Mouse (Mus musculus): ENCODE results near the gene Gm26558. TPM values are rescaled to one million over a fixed set of nuclear protein-coding genes. Genes with fewer than 3 reads are reported as not detected.

Gene Gm26558
- polyA plus RNA-seq (2014; fragmentation: Nextera tagmentation; extraction: Ambion mirVana), result 3.9 and 4.4 TPM in 2 replicates

- H3K9me3 ChIP-seq (ENCODE audit: control insufficient read depth, low read length), result no peaks in the 10 kb centered on the region
- peaks cover 13% of the 10 kb centered on the region for H3K36me3 ChIP-seq (ENCODE audit: control insufficient read depth, insufficient read depth, low read length)
- peaks cover 7% of the 10 kb centered on the region; the same call in 1 of the 2 replicates for H3K27me3 ChIP-seq (ENCODE audit: control insufficient read depth, insufficient read depth, low read length)
- H3K4me3 ChIP-seq (ENCODE audit: control insufficient read depth in 1 of 2, insufficient read depth in 1 of 2, low read depth in 1 of 2, low read length in 2 of 2), result peak within 1 kb of the TSS; percentile 95 to 96
- peak within 1 kb of the TSS; percentile 89 for H3K4me2 ChIP-seq (ENCODE audit: low read length)
- peak within 1 kb of the TSS; percentile 99 for H3K9ac ChIP-seq (ENCODE audit: low read length)
- peak; percentile 69 for ATAC-seq (ENCODE audit: insufficient number of reproducible peaks, insufficient read depth, low FRiP score, low read depth)
- peaks cover 0 to 14% of the 10 kb centered on the region in 2 experiments; a peak in 2 of 4 replicates for H3K4me1 ChIP-seq (ENCODE audit: control insufficient read depth in 2 of 2, insufficient read depth in 2 of 2, low read length in 2 of 2)
- H3K27ac ChIP-seq (replicated peaks in 1 of 2; ENCODE audit: control insufficient read depth in 1 of 2, insufficient read depth in 1 of 2, low read depth in 2 of 2, low read length in 2 of 2), result peak within 1 kb of the TSS; percentile 87 to 97
- WGBS, result under 1% methylated on average over 50 of the region's 54 CpGs
Measured at GRCm38 (mm10) chr2:70661715-70662495, at the start of gene Gm26558. Gm26558 (minus strand) TSS chr2:70662108.

DNA sequence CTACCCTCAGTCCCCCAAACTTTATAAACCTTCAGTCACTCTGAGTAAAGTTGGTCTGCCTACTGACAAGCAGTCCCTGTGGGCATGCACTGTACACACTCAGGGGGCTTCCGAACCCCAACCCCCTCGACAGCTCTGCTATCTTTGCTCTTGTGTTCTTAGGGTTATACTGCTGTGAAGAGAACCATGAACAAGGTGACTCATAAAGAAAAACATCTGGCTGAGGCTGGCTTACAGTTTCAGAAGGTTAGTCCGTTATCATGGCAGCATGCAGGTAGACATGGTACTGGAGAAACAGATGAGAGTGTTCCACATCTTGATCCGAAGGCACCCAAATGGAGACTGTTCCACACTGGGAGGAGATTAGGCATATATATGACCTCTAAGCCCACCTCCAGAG, 49.0 kb upstream of the Gm26558 start:
- H3K9me3 ChIP-seq (ENCODE audit: control insufficient read depth, low read length), result no peaks in the 10 kb centered on the region
- ATAC-seq (ENCODE audit: insufficient number of reproducible peaks, insufficient read depth, low FRiP score, low read depth), result no peak
- no peaks in the 10 kb centered on the region for H3K27me3 ChIP-seq (ENCODE audit: control insufficient read depth, insufficient read depth, low read length)
- no peak overlapping the region for H3K9ac ChIP-seq (ENCODE audit: low read length)
- no peaks in the 10 kb centered on the region for H3K4me1 ChIP-seq (ENCODE audit: control insufficient read depth in 2 of 2, insufficient read depth in 2 of 2, low read length in 2 of 2)
- 89% methylated on average over 4 of the region's 4 CpGs for WGBS
- peaks cover 66% of the 10 kb centered on the region for H3K36me3 ChIP-seq (ENCODE audit: control insufficient read depth, insufficient read depth, low read length)
- H3K4me2 ChIP-seq (ENCODE audit: low read length), result no peak overlapping the region
- H3K27ac ChIP-seq (replicated peaks in 1 of 2; ENCODE audit: control insufficient read depth in 1 of 2, insufficient read depth in 1 of 2, low read depth in 2 of 2, low read length in 2 of 2), result no peak overlapping the region
- no peak overlapping the region for H3K4me3 ChIP-seq (ENCODE audit: control insufficient read depth in 1 of 2, insufficient read depth in 1 of 2, low read depth in 1 of 2, low read length in 2 of 2)

GRCm38 (mm10) chr2:70710236-70710635, 48.3 kb upstream of the Gm26558 start:
- Histone ChIP-seq H3K27me3 (ENCODE audit: control insufficient read depth, insufficient read depth, low read length) (no peaks in the 10 kb centered on the region), H3K4me1 (ENCODE audit: control insufficient read depth in 2 of 2, insufficient read depth in 2 of 2, low read length in 2 of 2) (no peaks in the 10 kb centered on the region), H3K9ac (ENCODE audit: low read length) (no peak overlapping the region), H3K9me3 (ENCODE audit: control insufficient read depth, low read length) (no peaks in the 10 kb centered on the region), H3K27ac (replicated peaks in 1 of 2; ENCODE audit: control insufficient read depth in 1 of 2, insufficient read depth in 1 of 2, low read depth in 2 of 2, low read length in 2 of 2) (no peak overlapping the region), H3K4me2 (ENCODE audit: low read length) (no peak overlapping the region), H3K4me3 (ENCODE audit: control insufficient read depth in 1 of 2, insufficient read depth in 1 of 2, low read depth in 1 of 2, low read length in 2 of 2) (no peak overlapping the region), H3K36me3 (ENCODE audit: control insufficient read depth, insufficient read depth, low read length) (peaks cover 59% of the 10 kb centered on the region)
- no peak for ATAC-seq (ENCODE audit: insufficient number of reproducible peaks, insufficient read depth, low FRiP score, low read depth)
- WGBS, result 98% methylated on average over 7 of the region's 7 CpGs

GRCm38 (mm10) chr2:70708986-70709730, 47.2 kb upstream of the Gm26558 start:
- no peaks in the 10 kb centered on the region for H3K27me3 ChIP-seq (ENCODE audit: control insufficient read depth, insufficient read depth, low read length)
- H3K27ac ChIP-seq (replicated peaks in 1 of 2; ENCODE audit: control insufficient read depth in 1 of 2, insufficient read depth in 1 of 2, low read depth in 2 of 2, low read length in 2 of 2), result no peak overlapping the region
- no peak overlapping the region for H3K4me2 ChIP-seq (ENCODE audit: low read length)
- H3K9me3 ChIP-seq (ENCODE audit: control insufficient read depth, low read length), result no peaks in the 10 kb centered on the region
- 75% methylated on average over 13 of the region's 13 CpGs for WGBS
- H3K4me3 ChIP-seq (ENCODE audit: control insufficient read depth in 1 of 2, insufficient read depth in 1 of 2, low read depth in 1 of 2, low read length in 2 of 2), result no peak overlapping the region
- no peak overlapping the region for H3K9ac ChIP-seq (ENCODE audit: low read length)
- H3K36me3 ChIP-seq (ENCODE audit: control insufficient read depth, insufficient read depth, low read length), result peaks cover 48% of the 10 kb centered on the region
- ATAC-seq (ENCODE audit: insufficient number of reproducible peaks, insufficient read depth, low FRiP score, low read depth), result no peak
- peaks cover 0 to 3% of the 10 kb centered on the region in 2 experiments; a peak in 1 of 4 replicates for H3K4me1 ChIP-seq (ENCODE audit: control insufficient read depth in 2 of 2, insufficient read depth in 2 of 2, low read length in 2 of 2)

DNA sequence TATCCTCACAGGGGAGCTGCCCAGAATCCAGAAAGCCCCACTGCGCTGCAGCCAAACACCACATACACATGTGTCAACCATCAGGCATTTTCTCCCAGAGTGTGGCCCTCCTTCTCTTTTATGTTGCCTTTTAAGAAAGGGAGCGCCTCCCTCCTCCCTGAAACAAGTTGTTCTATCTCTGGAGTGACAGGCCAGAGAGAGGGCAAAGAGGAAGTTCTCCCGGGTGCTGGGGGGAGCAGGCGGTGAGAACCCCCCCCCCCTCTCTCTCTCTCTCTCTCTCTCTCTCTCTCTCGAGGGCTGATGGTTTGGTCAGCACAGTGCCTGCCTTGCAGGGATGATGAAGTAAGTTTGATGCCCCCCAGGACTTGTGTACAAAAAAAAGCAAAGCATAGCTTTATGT, 40.5 kb upstream of the Gm26558 start:
- H3K9ac ChIP-seq (ENCODE audit: low read length), result no peak overlapping the region
- H3K4me2 ChIP-seq (ENCODE audit: low read length), result no peak overlapping the region
- no peaks in the 10 kb centered on the region for H3K9me3 ChIP-seq (ENCODE audit: control insufficient read depth, low read length)
- peaks cover 7 to 9% of the 10 kb centered on the region in 2 experiments; a peak in 3 of 4 replicates for H3K4me1 ChIP-seq (ENCODE audit: control insufficient read depth in 2 of 2, insufficient read depth in 2 of 2, low read length in 2 of 2)
- H3K27ac ChIP-seq (replicated peaks in 1 of 2; ENCODE audit: control insufficient read depth in 1 of 2, insufficient read depth in 1 of 2, low read depth in 2 of 2, low read length in 2 of 2), result no peak overlapping the region
- no peak overlapping the region for H3K4me3 ChIP-seq (ENCODE audit: control insufficient read depth in 1 of 2, insufficient read depth in 1 of 2, low read depth in 1 of 2, low read length in 2 of 2)
- H3K27me3 ChIP-seq (ENCODE audit: control insufficient read depth, insufficient read depth, low read length), result no peaks in the 10 kb centered on the region
- 10% methylated on average over 5 of the region's 5 CpGs for WGBS
- no peak for ATAC-seq (ENCODE audit: insufficient number of reproducible peaks, insufficient read depth, low FRiP score, low read depth)
- no peaks in the 10 kb centered on the region for H3K36me3 ChIP-seq (ENCODE audit: control insufficient read depth, insufficient read depth, low read length)

DNA sequence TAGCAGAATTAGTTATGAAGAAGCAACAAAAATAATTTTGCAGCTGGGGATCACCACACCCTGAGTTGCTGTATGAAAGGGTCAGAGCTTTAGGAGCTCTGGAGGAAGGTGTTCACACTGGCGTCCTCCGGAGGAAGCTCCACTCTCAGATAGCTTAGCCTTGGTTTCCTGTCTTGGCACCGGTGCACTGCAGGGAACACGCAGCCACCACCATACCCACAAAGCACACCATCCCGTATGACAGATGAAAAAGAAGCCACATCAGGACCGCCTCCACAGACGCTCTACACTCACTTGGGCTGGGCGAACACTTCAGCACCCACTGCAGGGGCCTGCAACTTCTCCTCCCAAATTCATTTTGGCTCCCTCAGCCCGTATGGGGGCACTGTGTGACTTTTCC, 39.7 kb upstream of the Gm26558 start:
- Histone ChIP-seq H3K27ac (replicated peaks in 1 of 2; ENCODE audit: control insufficient read depth in 1 of 2, insufficient read depth in 1 of 2, low read depth in 2 of 2, low read length in 2 of 2) (no peak overlapping the region), H3K4me3 (ENCODE audit: control insufficient read depth in 1 of 2, insufficient read depth in 1 of 2, low read depth in 1 of 2, low read length in 2 of 2) (no peak overlapping the region), H3K36me3 (ENCODE audit: control insufficient read depth, insufficient read depth, low read length) (no peaks in the 10 kb centered on the region), H3K9me3 (ENCODE audit: control insufficient read depth, low read length) (no peaks in the 10 kb centered on the region), H3K4me2 (ENCODE audit: low read length) (no peak overlapping the region), H3K4me1 (ENCODE audit: control insufficient read depth in 2 of 2, insufficient read depth in 2 of 2, low read length in 2 of 2) (peaks cover 7 to 9% of the 10 kb centered on the region in 2 experiments; a peak in 3 of 4 replicates), H3K27me3 (ENCODE audit: control insufficient read depth, insufficient read depth, low read length) (no peaks in the 10 kb centered on the region), H3K9ac (ENCODE audit: low read length) (no peak overlapping the region)
- 52% methylated on average over 9 of the region's 9 CpGs for WGBS
- ATAC-seq (ENCODE audit: insufficient number of reproducible peaks, insufficient read depth, low FRiP score, low read depth), result peak; percentile 23; the same call in 1 of the 2 replicates

DNA sequence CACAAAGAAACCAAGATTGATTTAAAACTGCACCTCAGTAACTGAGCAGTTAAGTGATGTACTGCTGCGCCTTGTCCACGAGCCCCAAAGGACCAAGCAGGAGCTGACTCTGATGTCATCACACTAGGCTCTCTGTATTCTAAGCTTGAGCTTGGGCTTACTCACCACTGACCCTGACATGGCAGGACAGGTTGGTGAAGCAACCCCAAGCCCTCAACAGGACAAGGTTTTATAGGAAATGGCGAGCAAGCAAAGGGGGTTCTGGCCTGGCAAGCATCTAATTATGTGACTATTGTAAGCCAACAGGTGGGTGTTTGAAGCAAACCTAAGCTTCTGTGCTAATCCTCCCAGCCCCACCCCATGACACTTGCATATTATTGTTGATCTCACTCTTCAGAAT, 38.9 kb upstream of the Gm26558 start:
- H3K4me2 ChIP-seq (ENCODE audit: low read length), result no peak overlapping the region
- no peaks in the 10 kb centered on the region for H3K9me3 ChIP-seq (ENCODE audit: control insufficient read depth, low read length)
- H3K27ac ChIP-seq (replicated peaks in 1 of 2; ENCODE audit: control insufficient read depth in 1 of 2, insufficient read depth in 1 of 2, low read depth in 2 of 2, low read length in 2 of 2), result no peak overlapping the region
- H3K36me3 ChIP-seq (ENCODE audit: control insufficient read depth, insufficient read depth, low read length), result no peaks in the 10 kb centered on the region
- H3K9ac ChIP-seq (ENCODE audit: low read length), result no peak overlapping the region
- WGBS, result 79% methylated on average over 3 of the region's 3 CpGs
- no peak overlapping the region for H3K4me3 ChIP-seq (ENCODE audit: control insufficient read depth in 1 of 2, insufficient read depth in 1 of 2, low read depth in 1 of 2, low read length in 2 of 2)
- H3K4me1 ChIP-seq (ENCODE audit: control insufficient read depth in 2 of 2, insufficient read depth in 2 of 2, low read length in 2 of 2), result peaks cover 7 to 9% of the 10 kb centered on the region in 2 experiments; a peak in 3 of 4 replicates
- ATAC-seq (ENCODE audit: insufficient number of reproducible peaks, insufficient read depth, low FRiP score, low read depth), result no peak
- no peaks in the 10 kb centered on the region for H3K27me3 ChIP-seq (ENCODE audit: control insufficient read depth, insufficient read depth, low read length)

Measured in heart, embryonic 14.5 days (tissue).